Mouse (Mus musculus): Measurements from ENCODE around the gene Pnpla1.

The Pnpla1 gene

GRCm38 (mm10) chr17:28843665-28844064 is 14.5 kb upstream of the Pnpla1 start:
- in situ Hi-C loops (cut with MboI) = no loop called here

- in situ Hi-C loops (cut with MboI) = no loop called here
These were observed 11.1 kb upstream of the Pnpla1 start for GRCm38 (mm10) chr17:28846974-28847617.

- in situ Hi-C loops (cut with MboI) = no loop called here
These were observed 7.7 kb upstream of the Pnpla1 start for GRCm38 (mm10) chr17:28850511-28850910.

- in situ Hi-C loops (cut with MboI) = no loop called here
These were observed 3.8 kb upstream of the Pnpla1 start for GRCm38 (mm10) chr17:28854377-28854776.

GRCm38 (mm10) chr17:28855166-28855885 is 2.9 kb upstream of the Pnpla1 start:
- in situ Hi-C loops (cut with MboI) = no loop called here

- in situ Hi-C loops (cut with MboI) = no loop called here
These were observed 2.2 kb upstream of the Pnpla1 start for GRCm38 (mm10) chr17:28856030-28856429.

GRCm38 (mm10) chr17:28863926-28864325 is 5.7 kb downstream of the Pnpla1 start:
- in situ Hi-C loops (cut with MboI) = no loop called here

- in situ Hi-C loops (cut with MboI) = no loop called here
These were observed 6.3 kb downstream of the Pnpla1 start for GRCm38 (mm10) chr17:28864464-28864863.

GRCm38 (mm10) chr17:28866921-28867320 is 8.7 kb downstream of the Pnpla1 start:
- in situ Hi-C loops (cut with MboI) = no loop called here

- in situ Hi-C loops (cut with MboI) = no loop called here
These were observed 9.2 kb downstream of the Pnpla1 start for GRCm38 (mm10) chr17:28867381-28867780.

- in situ Hi-C loops (cut with MboI) = no loop called here
These were observed 11.3 kb downstream of the Pnpla1 start for GRCm38 (mm10) chr17:28869412-28870110.

- in situ Hi-C loops (cut with MboI) = no loop called here
These were observed 12.2 kb downstream of the Pnpla1 start for GRCm38 (mm10) chr17:28870435-28870834.

- in situ Hi-C loops (cut with MboI) = no loop called here
These were observed 13.6 kb downstream of the Pnpla1 start for GRCm38 (mm10) chr17:28871831-28872230.

- in situ Hi-C loops (cut with MboI) = no loop called here
These were observed 14.1 kb downstream of the Pnpla1 start for GRCm38 (mm10) chr17:28872322-28872721.

GRCm38 (mm10) chr17:28874216-28874615 is 16.0 kb downstream of the Pnpla1 start:
- in situ Hi-C loops (cut with MboI) = no loop called here

GRCm38 (mm10) chr17:28874825-28875224 is 16.6 kb downstream of the Pnpla1 start:
- in situ Hi-C loops (cut with MboI) = no loop called here

- in situ Hi-C loops (cut with MboI) = no loop called here
These were observed 17.1 kb downstream of the Pnpla1 start for GRCm38 (mm10) chr17:28875316-28875715.

GRCm38 (mm10) chr17:28876331-28876730 is 18.1 kb downstream of the Pnpla1 start:
- in situ Hi-C loops (cut with MboI) = no loop called here

GRCm38 (mm10) chr17:28876821-28877220 is 18.6 kb downstream of the Pnpla1 start:
- in situ Hi-C loops (cut with MboI) = no loop called here

- in situ Hi-C loops (cut with MboI) = no loop called here
These were observed 21.8 kb downstream of the Pnpla1 start for GRCm38 (mm10) chr17:28879931-28880391.

GRCm38 (mm10) chr17:28882316-28882715 is 24.1 kb downstream of the Pnpla1 start:
- in situ Hi-C loops (cut with MboI) = no loop called here

- in situ Hi-C loops (cut with MboI) = no loop called here
These were observed 24.6 kb downstream of the Pnpla1 start for GRCm38 (mm10) chr17:28882810-28883209.
